Mouse (Mus musculus): ENCODE data around the gene Isca1.

- no peak for TF ChIP-seq CTCF (IDR thresholded peaks at IDR 0.05; ENCODE audit: borderline replicate concordance, insufficient read depth, low read depth, low read length)
- TF ChIP-seq POLR2A (IDR thresholded peaks at IDR 0.05; ENCODE audit: borderline replicate concordance, insufficient read depth, low read length) = no peak
Measured at GRCm38 (mm10) chr13:59719475-59719874, 50.1 kb downstream of the Isca1 start.

Data from cerebellum, adult 2 months (tissue).